Mouse (Mus musculus) MEL (cell line): Measurements from ENCODE around the gene Magi2. TPM values are rescaled to one million over a fixed set of nuclear protein-coding genes. Genes with fewer than 3 reads are reported as not detected.

ENCODE experiments used
- DNase-seq: peaks from one replicate; pipeline ENCODE4 v3.0.0; 2011; ENCODE audit warnings: low read depth, low spot score
- H3K27ac ChIP-seq: 2 replicates; pipeline ENCODE4 v1.5.1; 2012; ENCODE audit warnings: low read depth, mild to moderate bottlenecking, control low read depth, low read length, moderate library complexity; ENCODE audit not compliant: control insufficient read depth
- H3K27me3 ChIP-seq, 2 experiments: fragments of 150-350 bp in 1 of 2; sonication (generic) in 1 of 2; 2 replicates each; pipeline ENCODE4 v1.6.1; 2012; ENCODE audit warnings: low read length in 2 of 2, mild to moderate bottlenecking in 2 of 2, improper control_type of control experiment in 1 of 2, moderate library complexity in 1 of 2; ENCODE audit not compliant: insufficient read depth in 2 of 2, control insufficient read depth in 1 of 2
- H3K36me3 ChIP-seq, 2 experiments: 2 replicates each; pipeline ENCODE4 v1.6.1; 2012 to 2014; ENCODE audit warnings: low read length in 2 of 2, improper control_type of control experiment in 1 of 2, inconsistent platforms in 1 of 2, mild to moderate bottlenecking in 1 of 2; ENCODE audit not compliant: insufficient read depth in 2 of 2, control insufficient read depth in 1 of 2
- H3K4me1 ChIP-seq, 2 experiments: fragments of 150-350 bp in 1 of 2; sonication (generic) in 1 of 2; 2 replicates each; pipeline ENCODE4 v1.6.1; 2012; ENCODE audit warnings: low read length in 2 of 2, improper control_type of control experiment in 1 of 2, mild to moderate bottlenecking in 1 of 2; ENCODE audit not compliant: insufficient read depth in 2 of 2, control insufficient read depth in 1 of 2
- H3K4me3 ChIP-seq, 2 experiments: fragments of 150-350 bp in 1 of 2; sonication (generic) in 1 of 2; 2 replicates each; pipeline ENCODE4 v1.5.1; 2012; ENCODE audit warnings: low read depth in 2 of 2, low read length in 2 of 2, mild to moderate bottlenecking in 2 of 2, moderate library complexity in 2 of 2, control low read depth in 1 of 2, improper control_type of control experiment in 1 of 2; ENCODE audit not compliant: control insufficient read depth in 1 of 2, insufficient read depth in 1 of 2
- H3K79me2 ChIP-seq: 2 replicates; pipeline ENCODE4 v1.6.1; 2012; ENCODE audit warnings: mild to moderate bottlenecking, low read length, moderate library complexity; ENCODE audit not compliant: control insufficient read depth, poor library complexity, insufficient read depth
- H3K9ac ChIP-seq: 2 replicates; pipeline ENCODE4 v1.6.1; 2012; ENCODE audit warnings: low read depth, mild to moderate bottlenecking, control low read depth, low read length, moderate library complexity; ENCODE audit not compliant: control insufficient read depth, poor library complexity, severe bottlenecking
- H3K9me3 ChIP-seq: fragments of 150-350 bp; sonication (generic); replicated peaks from 2 replicates; pipeline ENCODE4 v1.6.1; 2012; ENCODE audit warnings: mild to moderate bottlenecking, low read length, improper control_type of control experiment, moderate library complexity; ENCODE audit not compliant: insufficient read depth
- BHLHE40 ChIP-seq: IDR thresholded peaks from 2 replicates; pipeline ENCODE4 v1.6.1; 2012; ENCODE audit warnings: low read depth, mild to moderate bottlenecking, inconsistent platforms, low read length, improper control_type of control experiment, borderline replicate concordance
- CHD1 ChIP-seq: IDR thresholded peaks from 2 replicates; pipeline ENCODE4 v1.6.1; 2012; ENCODE audit warnings: low read depth, mild to moderate bottlenecking, inconsistent platforms, low read length, improper control_type of control experiment
- CTCF ChIP-seq, 3 experiments: IDR thresholded peaks in 2 of 3; conservative IDR thresholded peaks in 1 of 3; 2 replicates each; pipeline ENCODE4 v1.5.1; 2011 to 2012; ENCODE audit warnings: low read length in 3 of 3, low read depth in 2 of 3, mild to moderate bottlenecking in 2 of 3, improper control_type of control experiment in 1 of 3, inconsistent platforms in 1 of 3, mixed read lengths in 1 of 3, moderate library complexity in 1 of 3; ENCODE audit not compliant: control insufficient read depth in 1 of 3, insufficient read depth in 1 of 3, poor library complexity in 1 of 3, severe bottlenecking in 1 of 3
- ETS1 ChIP-seq: IDR thresholded peaks from 2 replicates; pipeline ENCODE4 v1.6.1; 2012; ENCODE audit warnings: low read depth, mild to moderate bottlenecking, inconsistent platforms, low read length, improper control_type of control experiment, moderate library complexity
- GABPA ChIP-seq: IDR thresholded peaks from 2 replicates; pipeline ENCODE4 v1.6.1; 2012; ENCODE audit warnings: low read depth, mild to moderate bottlenecking, inconsistent platforms, low read length, improper control_type of control experiment, moderate library complexity
- GATA1 ChIP-seq: IDR thresholded peaks from 2 replicates; pipeline ENCODE4 v1.6.1; 2011; ENCODE audit warnings: low read depth, low read length, improper control_type of control experiment
- HCFC1 ChIP-seq: IDR thresholded peaks from 2 replicates; pipeline ENCODE4 v1.6.1; 2012; ENCODE audit warnings: low read depth, mild to moderate bottlenecking, inconsistent platforms, low read length, improper control_type of control experiment, moderate library complexity
- KAT2A ChIP-seq: conservative IDR thresholded peaks from 2 replicates; pipeline ENCODE4 v1.6.1; 2012; ENCODE audit warnings: low read depth, low read length, improper control_type of control experiment, inconsistent platforms
- MAX ChIP-seq: IDR thresholded peaks from 2 replicates; pipeline ENCODE4 v1.6.1; 2011; ENCODE audit warnings: low read length, improper control_type of control experiment
- MAZ ChIP-seq: IDR thresholded peaks from 2 replicates; pipeline ENCODE4 v1.6.1; 2012; ENCODE audit warnings: low read depth, mild to moderate bottlenecking, inconsistent platforms, low read length, improper control_type of control experiment
- MEF2A ChIP-seq: IDR thresholded peaks from 2 replicates; pipeline ENCODE4 v1.6.1; 2014; ENCODE audit warnings: low read depth, mild to moderate bottlenecking, inconsistent platforms, low read length, improper control_type of control experiment; ENCODE audit not compliant: poor library complexity, insufficient replicate concordance, severe bottlenecking; ENCODE audit errors: extremely low read depth
- MYB ChIP-seq: IDR thresholded peaks from 2 replicates; pipeline ENCODE4 v1.6.1; 2011; ENCODE audit warnings: mild to moderate bottlenecking, low read depth, low read length, improper control_type of control experiment
- NELFE ChIP-seq: IDR thresholded peaks from 2 replicates; pipeline ENCODE4 v1.6.1; 2011; ENCODE audit warnings: low read depth, low read length, improper control_type of control experiment
- NRF1 ChIP-seq: IDR thresholded peaks from 2 replicates; pipeline ENCODE4 v1.6.1; 2014; ENCODE audit warnings: low read depth, mild to moderate bottlenecking, inconsistent platforms, low read length, improper control_type of control experiment, moderate library complexity; ENCODE audit not compliant: poor library complexity, insufficient read depth, severe bottlenecking
- POLR2A ChIP-seq, 2 experiments: IDR thresholded peaks; 2 replicates each; pipeline ENCODE4 v1.6.1; 2011 to 2012; ENCODE audit warnings: low read length in 2 of 2, mild to moderate bottlenecking in 2 of 2, control low read depth in 1 of 2, improper control_type of control experiment in 1 of 2, low read depth in 1 of 2, moderate library complexity in 1 of 2; ENCODE audit not compliant: control insufficient read depth in 1 of 2, insufficient read depth in 1 of 2, poor library complexity in 1 of 2
- POLR2AphosphoS5 ChIP-seq: IDR thresholded peaks from 2 replicates; pipeline ENCODE4 v1.6.1; 2012; ENCODE audit warnings: low read depth, borderline replicate concordance, mild to moderate bottlenecking, inconsistent platforms, low read length, moderate library complexity, mixed read lengths
- SIN3A ChIP-seq: IDR thresholded peaks from 2 replicates; pipeline ENCODE4 v1.6.1; 2012; ENCODE audit warnings: low read length, improper control_type of control experiment, inconsistent platforms
- SMC3 ChIP-seq: IDR thresholded peaks from 2 replicates; pipeline ENCODE4 v1.6.1; 2011; ENCODE audit warnings: low read depth, low read length, improper control_type of control experiment
- TCF12 ChIP-seq: IDR thresholded peaks from 2 replicates; pipeline ENCODE4 v1.6.1; 2014; ENCODE audit warnings: low read depth, mild to moderate bottlenecking, inconsistent platforms, low read length, improper control_type of control experiment, moderate library complexity
- UBTF ChIP-seq: IDR thresholded peaks from 2 replicates; pipeline ENCODE4 v1.6.1; 2012; ENCODE audit warnings: low read depth, mild to moderate bottlenecking, inconsistent platforms, low read length, improper control_type of control experiment, moderate library complexity, borderline replicate concordance; ENCODE audit not compliant: insufficient read depth
- ZC3H11A ChIP-seq: IDR thresholded peaks from 2 replicates; pipeline ENCODE4 v1.6.1; 2012; ENCODE audit warnings: low read depth, mild to moderate bottlenecking, inconsistent platforms, low read length, improper control_type of control experiment
- ZKSCAN1 ChIP-seq: IDR thresholded peaks from 2 replicates; pipeline ENCODE4 v1.6.1; 2012; ENCODE audit warnings: low read depth, mild to moderate bottlenecking, inconsistent platforms, low read length, improper control_type of control experiment, moderate library complexity
- polyA plus RNA-seq, 2 experiments: library from polyadenylated mRNA; stranded (reverse) in 1 of 2; unstranded in 1 of 2; fragments of >175 nt in 1 of 2; fragments of >200 nt in 1 of 2; gene quantifications; 2 replicates each; pipeline versions ENCODE4 v1.2.1 to v1.2.4; 2012; ENCODE audit warnings: low replicate concordance in 2 of 2, low read depth in 1 of 2; ENCODE audit not compliant: insufficient read length in 2 of 2, insufficient read depth in 1 of 2, missing spikeins in 1 of 2
- total RNA-seq: library from RNA; depleted of rRNA; stranded (reverse); fragments of 300-350 nt; gene quantifications from 2 replicates; pipeline ENCODE4 v1.2.3, GENCODE M21; 2012

Gene Magi2
- total and polyA plus RNA-seq, 3 experiments = 0.46 to 0.47 TPM; not detected in 1

- no peaks in the 10 kb centered on the region for H3K9me3 ChIP-seq
- H3K4me1 ChIP-seq = no peaks in the 10 kb centered on the region
- TF ChIP-seq ZKSCAN1 = no peak
- no peak for TF ChIP-seq UBTF
- TF ChIP-seq GATA1 = no peak
- no peak for TF ChIP-seq NRF1
- no peak for TF ChIP-seq HCFC1
- no peak overlapping the region for H3K9ac ChIP-seq
- no peak overlapping the region for H3K27ac ChIP-seq
- H3K79me2 ChIP-seq = no peaks in the 10 kb centered on the region
- H3K4me3 ChIP-seq = no peak overlapping the region
- no peaks in the 10 kb centered on the region for H3K36me3 ChIP-seq
- H3K27me3 ChIP-seq = no peaks in the 10 kb centered on the region
- no peak for DNase-seq
Measured at GRCm38 (mm10) chr5:19292581-19292980, 65.7 kb downstream of the Magi2 start.

GRCm38 (mm10) chr5:19306656-19307055, 79.8 kb downstream of the Magi2 start:
- Histone ChIP-seq H3K27me3 (peaks cover 0 to 2% of the 10 kb centered on the region in 2 experiments; a peak in 1 of 4 replicates), H3K9ac (no peak overlapping the region), H3K36me3 (no peaks in the 10 kb centered on the region), H3K4me3 (no peak overlapping the region), H3K4me1 (no peaks in the 10 kb centered on the region), H3K9me3 (no peaks in the 10 kb centered on the region), H3K79me2 (no peaks in the 10 kb centered on the region), H3K27ac (no peak overlapping the region)
- no peak for TF ChIP-seq CHD1
- TF ChIP-seq NELFE = no peak
- no peak for TF ChIP-seq CTCF (IDR thresholded peaks at IDR 0.05 in 2 of 3, conservative IDR thresholded peaks at IDR 0.05 in 1 of 3; ENCODE audit: control insufficient read depth in 1 of 3, insufficient read depth in 1 of 3, low read depth in 2 of 3, low read length in 3 of 3, poor library complexity in 1 of 3, severe bottlenecking in 1 of 3)
- TF ChIP-seq TCF12 = no peak
- no peak for TF ChIP-seq GABPA
- TF ChIP-seq MEF2A = no peak
- TF ChIP-seq ETS1 = no peak
- no peak for TF ChIP-seq SIN3A
- TF ChIP-seq POLR2AphosphoS5 = no peak
- no peak for TF ChIP-seq MAX
- no peak for TF ChIP-seq POLR2A (IDR thresholded peaks at IDR 0.05; ENCODE audit: control insufficient read depth in 1 of 2, insufficient read depth in 1 of 2, low read depth in 1 of 2, low read length in 2 of 2, poor library complexity in 1 of 2)
- no peak for TF ChIP-seq BHLHE40
- TF ChIP-seq UBTF = no peak
- TF ChIP-seq MAZ = no peak
- no peak for TF ChIP-seq SMC3
- TF ChIP-seq ZC3H11A = no peak
- TF ChIP-seq MYB = no peak
- no peak for TF ChIP-seq KAT2A
- no peak for DNase-seq
